Mouse (Mus musculus): ENCODE results near the gene Olfr695. TPM values are rescaled to one million over a fixed set of nuclear protein-coding genes. Genes with fewer than 3 reads are reported as not detected.
"Not testable (repeated sequence)": the region's sequence is repeated elsewhere in the genome, so short reads cannot be mapped to it uniquely, and the experiment has no call there.

The Olfr695 gene
- not detected in 2 replicates for polyA plus RNA-seq (2014; fragmentation: Nextera tagmentation; extraction: Ambion mirVana)

DNA sequence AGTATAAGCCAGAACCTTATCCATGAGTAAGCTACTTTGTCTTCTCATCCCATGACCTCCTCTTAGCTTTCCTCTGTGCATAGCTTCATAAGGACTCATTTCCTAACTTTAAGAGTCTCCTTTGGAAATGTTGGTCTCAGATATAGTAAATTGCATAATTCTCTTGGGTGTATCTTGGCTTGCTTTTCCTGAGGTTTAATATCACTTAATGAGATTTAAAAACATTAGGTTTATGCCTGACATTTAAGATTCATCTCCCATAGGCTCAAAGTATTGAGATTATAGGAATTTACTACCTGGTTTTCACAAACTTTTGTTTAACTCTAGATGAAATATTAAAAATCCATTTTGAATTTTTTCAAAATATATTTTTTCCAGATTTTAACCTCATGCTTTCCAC is at the start of gene Olfr695:
Gene Olfr695, minus strand, starts transcription at position 101 of the 400 bp plus-strand sequence.
- no peaks in the 10 kb centered on the region for H3K27me3 ChIP-seq (ENCODE audit: control insufficient read depth, insufficient read depth, low read length)
- no peak within 1 kb of the TSS for H3K27ac ChIP-seq (ENCODE audit: low read depth, low read length)
- no peak within 1 kb of the TSS for H3K4me2 ChIP-seq (replicated peaks; ENCODE audit: low read depth, low read length)
- H3K36me3 ChIP-seq (ENCODE audit: control insufficient read depth, insufficient read depth, low read length), result no peaks in the 10 kb centered on the region
- ATAC-seq (ENCODE audit: low FRiP score), result no peak
- DNase-seq (ENCODE audit: low spot score), result no peak
- no peaks in the 10 kb centered on the region for H3K4me1 ChIP-seq (replicated peaks; ENCODE audit: control insufficient read depth, insufficient read depth, low read length)
- no peak within 1 kb of the TSS for H3K9ac ChIP-seq (ENCODE audit: low read depth, low read length)
- H3K4me3 ChIP-seq (ENCODE audit: low read depth, low read length), result no peak within 1 kb of the TSS
- no peaks in the 10 kb centered on the region for H3K9me3 ChIP-seq (ENCODE audit: control insufficient read depth, low read length)

DNA sequence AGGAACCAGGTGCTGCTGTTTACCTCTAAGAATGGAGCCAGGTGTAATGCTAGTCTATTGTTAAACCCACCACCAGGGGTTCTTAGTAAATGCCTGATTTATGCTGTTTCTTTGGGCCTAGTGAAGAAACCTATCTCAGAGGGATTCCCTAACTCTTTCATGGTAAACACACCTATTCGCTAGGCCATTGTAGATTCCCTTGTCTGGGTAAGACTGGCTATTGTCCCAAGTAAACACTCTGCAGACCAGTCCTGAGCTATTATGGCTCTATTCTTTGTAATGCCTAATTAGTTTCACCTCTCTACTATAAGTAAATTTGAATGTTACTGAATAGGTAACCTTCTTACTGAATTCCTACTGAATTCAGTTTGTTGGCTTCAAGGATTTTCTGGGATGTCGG is 44.8 kb upstream of the Olfr695 start:
- DNase-seq (ENCODE audit: low spot score); H3K9me3 ChIP-seq (ENCODE audit: control insufficient read depth, low read length); H3K36me3 ChIP-seq (ENCODE audit: control insufficient read depth, insufficient read depth, low read length); H3K4me2 ChIP-seq (replicated peaks; ENCODE audit: low read depth, low read length); H3K4me3 ChIP-seq (ENCODE audit: low read depth, low read length); H3K27ac ChIP-seq (ENCODE audit: low read depth, low read length); ATAC-seq (ENCODE audit: low FRiP score); H3K4me1 ChIP-seq (replicated peaks; ENCODE audit: control insufficient read depth, insufficient read depth, low read length); H3K27me3 ChIP-seq (ENCODE audit: control insufficient read depth, insufficient read depth, low read length); H3K9ac ChIP-seq (ENCODE audit: low read depth, low read length): not testable (repeated sequence)
- 91% methylated on average over 2 of the region's 2 CpGs for WGBS

DNA sequence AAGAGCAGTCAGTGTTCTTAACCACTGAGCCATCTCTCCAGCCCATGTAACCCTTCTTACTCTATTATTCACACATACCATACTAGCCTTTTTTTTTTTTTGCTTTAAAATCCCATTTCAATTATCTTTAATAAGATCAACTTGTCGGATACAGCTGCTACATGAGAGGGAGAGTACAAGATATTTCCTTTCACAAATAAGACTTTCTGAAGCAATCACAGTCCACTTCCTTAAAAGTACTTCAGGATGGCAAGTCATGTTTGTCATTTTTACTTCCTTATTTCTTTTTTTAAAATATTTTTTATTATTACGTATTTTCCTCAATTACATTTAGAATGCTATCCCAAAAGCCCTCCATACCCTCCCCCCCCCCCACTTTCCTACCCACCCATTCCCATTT is 42.6 kb upstream of the Olfr695 start:
- Histone ChIP-seq H3K9me3 (ENCODE audit: control insufficient read depth, low read length) (no peaks in the 10 kb centered on the region), H3K9ac (ENCODE audit: low read depth, low read length) (no peak overlapping the region), H3K4me1 (replicated peaks; ENCODE audit: control insufficient read depth, insufficient read depth, low read length) (no peaks in the 10 kb centered on the region), H3K27me3 (ENCODE audit: control insufficient read depth, insufficient read depth, low read length) (no peaks in the 10 kb centered on the region), H3K27ac (ENCODE audit: low read depth, low read length) (no peak overlapping the region), H3K4me2 (replicated peaks; ENCODE audit: low read depth, low read length) (no peak overlapping the region), H3K36me3 (ENCODE audit: control insufficient read depth, insufficient read depth, low read length) (no peaks in the 10 kb centered on the region), H3K4me3 (ENCODE audit: low read depth, low read length) (no peak overlapping the region)
- WGBS, result 94% methylated on average over 2 of the region's 2 CpGs
- no peak for ATAC-seq (ENCODE audit: low FRiP score)
- DNase-seq (ENCODE audit: low spot score), result no peak

- Histone ChIP-seq H3K4me3 (ENCODE audit: low read depth, low read length) (no peak within 1 kb of the TSS), H3K9me3 (ENCODE audit: control insufficient read depth, low read length) (no peaks in the 10 kb centered on the region), H3K27me3 (ENCODE audit: control insufficient read depth, insufficient read depth, low read length) (no peaks in the 10 kb centered on the region), H3K9ac (ENCODE audit: low read depth, low read length) (no peak within 1 kb of the TSS), H3K36me3 (ENCODE audit: control insufficient read depth, insufficient read depth, low read length) (no peaks in the 10 kb centered on the region), H3K4me2 (replicated peaks; ENCODE audit: low read depth, low read length) (no peak within 1 kb of the TSS), H3K27ac (ENCODE audit: low read depth, low read length) (no peak within 1 kb of the TSS), H3K4me1 (replicated peaks; ENCODE audit: control insufficient read depth, insufficient read depth, low read length) (no peaks in the 10 kb centered on the region)
- no peak for ATAC-seq (ENCODE audit: low FRiP score)
- no peak for DNase-seq (ENCODE audit: low spot score)
These were observed 39.1 kb upstream of the Olfr695 start, which contains the start of gene Olfr698 for GRCm38 (mm10) chr7:106755297-106755696. Olfr698 (minus strand) TSS chr7:106755397.

DNA sequence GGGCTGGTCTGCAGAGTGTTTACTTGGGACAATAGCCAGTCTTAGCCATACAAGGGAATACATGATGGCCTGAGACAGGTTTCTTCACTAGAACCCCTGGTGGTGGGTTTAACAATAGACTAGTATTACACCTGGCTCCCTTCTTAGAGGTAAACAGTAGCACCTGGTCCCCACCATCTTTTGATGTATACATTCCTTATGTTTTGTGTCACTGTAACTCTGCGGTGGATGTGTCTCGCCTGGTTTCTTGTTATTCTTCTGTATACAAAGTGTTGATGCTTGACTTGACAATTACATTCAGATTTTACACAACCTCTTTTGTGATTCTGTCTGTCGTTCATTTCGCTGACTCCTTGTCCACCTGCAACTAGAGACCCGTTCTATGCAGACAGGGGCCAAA is 29.6 kb upstream of the Olfr695 start:
- H3K36me3 ChIP-seq (ENCODE audit: control insufficient read depth, insufficient read depth, low read length), result no peaks in the 10 kb centered on the region
- no peaks in the 10 kb centered on the region for H3K9me3 ChIP-seq (ENCODE audit: control insufficient read depth, low read length)
- no peaks in the 10 kb centered on the region for H3K27me3 ChIP-seq (ENCODE audit: control insufficient read depth, insufficient read depth, low read length)
- no peak overlapping the region for H3K9ac ChIP-seq (ENCODE audit: low read depth, low read length)
- H3K4me1 ChIP-seq (replicated peaks; ENCODE audit: control insufficient read depth, insufficient read depth, low read length), result no peaks in the 10 kb centered on the region
- H3K27ac ChIP-seq (ENCODE audit: low read depth, low read length), result no peak overlapping the region
- H3K4me3 ChIP-seq (ENCODE audit: low read depth, low read length), result no peak overlapping the region
- 93% methylated on average over 5 of the region's 5 CpGs for WGBS
- DNase-seq (ENCODE audit: low spot score) (no peak), ATAC-seq (ENCODE audit: low FRiP score) (no peak)
- no peak overlapping the region for H3K4me2 ChIP-seq (replicated peaks; ENCODE audit: low read depth, low read length)

- H3K9ac ChIP-seq (ENCODE audit: low read depth, low read length), result no peak within 1 kb of the TSS
- no peaks in the 10 kb centered on the region for H3K4me1 ChIP-seq (replicated peaks; ENCODE audit: control insufficient read depth, insufficient read depth, low read length)
- H3K27ac ChIP-seq (ENCODE audit: low read depth, low read length), result no peak within 1 kb of the TSS
- ATAC-seq (ENCODE audit: low FRiP score) (no peak), DNase-seq (ENCODE audit: low spot score) (no peak)
- H3K9me3 ChIP-seq (ENCODE audit: control insufficient read depth, low read length), result no peaks in the 10 kb centered on the region
- H3K4me3 ChIP-seq (ENCODE audit: low read depth, low read length), result no peak within 1 kb of the TSS
- H3K36me3 ChIP-seq (ENCODE audit: control insufficient read depth, insufficient read depth, low read length), result no peaks in the 10 kb centered on the region
- H3K27me3 ChIP-seq (ENCODE audit: control insufficient read depth, insufficient read depth, low read length), result no peaks in the 10 kb centered on the region
- no peak within 1 kb of the TSS for H3K4me2 ChIP-seq (replicated peaks; ENCODE audit: low read depth, low read length)
- WGBS, result 83% methylated on average over 1 of the region's 1 CpGs
These were observed 26.1 kb upstream of the Olfr695 start, which contains the start of gene Olfr697 for GRCm38 (mm10) chr7:106742343-106742742. Olfr697 (minus strand) TSS chr7:106742443.

GRCm38 (mm10) chr7:106737028-106737427 is 20.8 kb upstream of the Olfr695 start:
- no peak overlapping the region for H3K27ac ChIP-seq (ENCODE audit: low read depth, low read length)
- no peak overlapping the region for H3K4me2 ChIP-seq (replicated peaks; ENCODE audit: low read depth, low read length)
- ATAC-seq (ENCODE audit: low FRiP score), result no peak
- no peak overlapping the region for H3K4me3 ChIP-seq (ENCODE audit: low read depth, low read length)
- no peaks in the 10 kb centered on the region for H3K27me3 ChIP-seq (ENCODE audit: control insufficient read depth, insufficient read depth, low read length)
- H3K9me3 ChIP-seq (ENCODE audit: control insufficient read depth, low read length), result no peaks in the 10 kb centered on the region
- H3K9ac ChIP-seq (ENCODE audit: low read depth, low read length), result no peak overlapping the region
- no peaks in the 10 kb centered on the region for H3K36me3 ChIP-seq (ENCODE audit: control insufficient read depth, insufficient read depth, low read length)
- no peaks in the 10 kb centered on the region for H3K4me1 ChIP-seq (replicated peaks; ENCODE audit: control insufficient read depth, insufficient read depth, low read length)
- DNase-seq (ENCODE audit: low spot score), result no peak

- Histone ChIP-seq H3K9me3 (ENCODE audit: control insufficient read depth, low read length) (no peaks in the 10 kb centered on the region), H3K27ac (ENCODE audit: low read depth, low read length) (no peak overlapping the region), H3K9ac (ENCODE audit: low read depth, low read length) (no peak overlapping the region), H3K27me3 (ENCODE audit: control insufficient read depth, insufficient read depth, low read length) (no peaks in the 10 kb centered on the region), H3K4me1 (replicated peaks; ENCODE audit: control insufficient read depth, insufficient read depth, low read length) (no peaks in the 10 kb centered on the region), H3K36me3 (ENCODE audit: control insufficient read depth, insufficient read depth, low read length) (no peaks in the 10 kb centered on the region), H3K4me2 (replicated peaks; ENCODE audit: low read depth, low read length) (no peak overlapping the region), H3K4me3 (ENCODE audit: low read depth, low read length) (no peak overlapping the region)
- 81% methylated on average over 2 of the region's 2 CpGs for WGBS
- DNase-seq (ENCODE audit: low spot score) (no peak), ATAC-seq (ENCODE audit: low FRiP score) (no peak)
These were observed 17.5 kb upstream of the Olfr695 start for GRCm38 (mm10) chr7:106733717-106734116.

DNA sequence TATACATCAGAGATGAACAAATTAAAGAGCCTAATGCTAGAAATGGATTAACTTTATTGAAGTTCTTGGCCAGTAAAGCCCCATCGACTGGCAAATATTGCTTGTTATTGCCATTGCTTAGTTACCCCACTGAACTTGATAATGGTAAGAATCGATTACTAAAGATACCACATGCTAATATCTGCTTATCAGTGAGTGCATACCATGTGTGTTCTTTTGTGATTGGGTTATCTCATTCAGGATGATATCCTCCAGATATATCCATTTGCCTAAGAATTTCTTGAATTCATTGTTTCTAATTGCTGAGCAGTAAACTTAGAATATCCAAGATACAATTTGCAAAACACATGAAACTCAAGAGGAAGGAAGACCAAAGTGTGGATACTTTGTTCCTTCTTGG is 9.5 kb upstream of the Olfr695 start:
- not testable (repeated sequence) for H3K9ac ChIP-seq (ENCODE audit: low read depth, low read length); ATAC-seq (ENCODE audit: low FRiP score)

More for the DNA sequence above, 9.5 kb upstream of the Olfr695 start:
- not testable (repeated sequence) for H3K4me1 ChIP-seq (replicated peaks; ENCODE audit: control insufficient read depth, insufficient read depth, low read length); H3K4me3 ChIP-seq (ENCODE audit: low read depth, low read length); H3K9me3 ChIP-seq (ENCODE audit: control insufficient read depth, low read length); H3K27ac ChIP-seq (ENCODE audit: low read depth, low read length); DNase-seq (ENCODE audit: low spot score); H3K27me3 ChIP-seq (ENCODE audit: control insufficient read depth, insufficient read depth, low read length); H3K36me3 ChIP-seq (ENCODE audit: control insufficient read depth, insufficient read depth, low read length); H3K4me2 ChIP-seq (replicated peaks; ENCODE audit: low read depth, low read length)
- 95% methylated on average over 2 of the region's 2 CpGs for WGBS

Data from hindbrain, embryonic 11.5 days (tissue).